Mouse (Mus musculus): ENCODE measurements at regions not wholly inside any gene's neighbourhood (a gene's known extent, or its start where the extent isn't known, plus 50 kb on each side); places are given as distances from the start of the nearest gene placed in this dataset.

- no peak for DNase-seq (ENCODE audit: low spot score in 2 of 2)
These were observed 261.8 kb upstream of the Sox11 start for GRCm38 (mm10) chr12:27604061-27604679.

- no peak for DNase-seq (ENCODE audit: low spot score in 2 of 2)
These were observed 256.8 kb upstream of the Sox11 start for GRCm38 (mm10) chr12:27599149-27599548.

GRCm38 (mm10) chr12:27597878-27598277 lies 255.5 kb upstream of the Sox11 start:
- DNase-seq (ENCODE audit: low spot score in 2 of 2), result no peak

- DNase-seq (ENCODE audit: low spot score in 2 of 2), result no peak
These were observed 254.9 kb upstream of the Sox11 start for GRCm38 (mm10) chr12:27597322-27597721.

GRCm38 (mm10) chr12:27595576-27595975 lies 253.2 kb upstream of the Sox11 start:
- DNase-seq (ENCODE audit: low spot score in 2 of 2), result no peak

GRCm38 (mm10) chr12:27593436-27593835 lies 251.1 kb upstream of the Sox11 start:
- DNase-seq (ENCODE audit: low spot score in 2 of 2), result no peak

- DNase-seq (ENCODE audit: low spot score in 2 of 2), result no peak
These were observed 233.8 kb upstream of the Sox11 start for GRCm38 (mm10) chr12:27576109-27576700.

GRCm38 (mm10) chr12:27575629-27576028 lies 233.3 kb upstream of the Sox11 start:
- DNase-seq (ENCODE audit: low spot score in 2 of 2), result no peak

GRCm38 (mm10) chr12:27567250-27567649 lies 224.9 kb upstream of the Sox11 start:
- DNase-seq (ENCODE audit: low spot score in 2 of 2), result no peak

GRCm38 (mm10) chr12:27565965-27566507 lies 223.7 kb upstream of the Sox11 start:
- no peak for DNase-seq (ENCODE audit: low spot score in 2 of 2)

GRCm38 (mm10) chr12:27564641-27565306 lies 222.4 kb upstream of the Sox11 start:
- DNase-seq (ENCODE audit: low spot score in 2 of 2), result no peak

GRCm38 (mm10) chr12:27563900-27564299 lies 221.5 kb upstream of the Sox11 start:
- no peak for DNase-seq (ENCODE audit: low spot score in 2 of 2)

- DNase-seq (ENCODE audit: low spot score in 2 of 2), result no peak
These were observed 210.4 kb upstream of the Sox11 start for GRCm38 (mm10) chr12:27552809-27553208.

GRCm38 (mm10) chr12:27538210-27538609 lies 195.8 kb upstream of the Sox11 start:
- no peak for DNase-seq (ENCODE audit: low spot score in 2 of 2)

GRCm38 (mm10) chr12:27537507-27537906 lies 195.1 kb upstream of the Sox11 start:
- DNase-seq (ENCODE audit: low spot score in 2 of 2), result no peak

GRCm38 (mm10) chr12:27537017-27537416 lies 194.6 kb upstream of the Sox11 start:
- DNase-seq (ENCODE audit: low spot score in 2 of 2), result no peak

GRCm38 (mm10) chr12:27525604-27526003 lies 183.2 kb upstream of the Sox11 start:
- no peak for DNase-seq (ENCODE audit: low spot score in 2 of 2)

- no peak for DNase-seq (ENCODE audit: low spot score in 2 of 2)
These were observed 170.9 kb upstream of the Sox11 start for GRCm38 (mm10) chr12:27513253-27513652.

- DNase-seq (ENCODE audit: low spot score in 2 of 2), result no peak
These were observed 165.8 kb upstream of the Sox11 start for GRCm38 (mm10) chr12:27508226-27508560.

GRCm38 (mm10) chr12:27507523-27508225 lies 165.3 kb upstream of the Sox11 start:
- DNase-seq (ENCODE audit: low spot score in 2 of 2), result no peak

- no peak for DNase-seq (ENCODE audit: low spot score in 2 of 2)
These were observed 160.5 kb upstream of the Sox11 start for GRCm38 (mm10) chr12:27502716-27503486.

- DNase-seq (ENCODE audit: low spot score in 2 of 2), result no peak
These were observed 158.1 kb upstream of the Sox11 start for GRCm38 (mm10) chr12:27500516-27500915.

All from heart, adult 9 months (tissue).